Mouse (Mus musculus) bone marrow, adult 2 months (tissue): ENCODE measurements around the gene Cysltr2.

ENCODE experiments used
- CTCF ChIP-seq: fragments of 200-500 bp; IDR thresholded peaks from 2 replicates; pipeline ENCODE4 v1.5.1; 2011; ENCODE audit warnings: low read length, control low read depth; ENCODE audit not compliant: control insufficient read depth, insufficient read depth
- POLR2A ChIP-seq: fragments of 200-500 bp; IDR thresholded peaks from 2 replicates; pipeline ENCODE4 v1.6.1; 2011; ENCODE audit warnings: low read depth, mild to moderate bottlenecking, control low read depth, low read length, borderline replicate concordance; ENCODE audit not compliant: control insufficient read depth

DNA sequence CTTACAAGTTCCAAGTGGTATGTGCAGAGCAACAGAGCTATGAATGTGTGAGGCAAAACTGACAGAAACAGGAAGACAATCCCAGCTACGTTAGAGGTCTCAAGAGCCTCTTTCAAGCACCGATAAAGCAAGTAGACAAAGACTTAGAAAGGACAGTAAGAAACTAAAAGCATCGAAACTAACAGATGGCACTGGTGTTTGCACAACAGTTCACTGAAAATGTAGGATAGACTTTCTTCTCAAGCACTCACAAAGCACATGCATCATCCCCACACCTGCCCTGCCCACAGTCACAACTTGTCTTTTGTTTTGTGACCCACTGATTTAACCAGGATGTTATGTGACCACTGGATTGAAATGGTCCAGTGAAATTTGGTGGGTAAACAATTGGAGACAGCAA is 17.7 kb downstream of the Cysltr2 start:
- TF ChIP-seq CTCF = no peak
- no peak for TF ChIP-seq POLR2A
